Mouse (Mus musculus) kidney, adult 2 months (tissue): ENCODE data around the gene Olfr118.

ENCODE experiments used
- CTCF ChIP-seq: fragments of 200-500 bp; conservative IDR thresholded peaks from 2 replicates; pipeline ENCODE4 v1.5.1; 2011; ENCODE audit warnings: low read depth, mild to moderate bottlenecking, control low read depth, low read length, moderate library complexity, mixed read lengths; ENCODE audit not compliant: insufficient read depth, insufficient read length
- POLR2A ChIP-seq: fragments of 200-500 bp; IDR thresholded peaks from one replicate; pipeline ENCODE4 v1.6.1; 2011; ENCODE audit warnings: low read depth, low read length, control low read depth

- TF ChIP-seq CTCF (no peak), POLR2A (no peak)
Measured at GRCm38 (mm10) chr17:37721508-37721907, 54.7 kb downstream of the Olfr118 start, which contains the start of gene Olfr120.
